Mouse (Mus musculus) retina, postnatal 7 days (tissue): ENCODE data around the gene Atg7.
A peak's percentile ranks its signal among the peaks of the same experiment; 100 is the strongest.

Experiments
- DNase-seq: peaks from one replicate; pipeline ENCODE4 v3.0.0-alpha.2; 2012; ENCODE audit warnings: low read depth, low spot score

Gene Atg7

GRCm38 (mm10) chr6:114878841-114879520, 236.1 kb downstream of the Atg7 start:
- no peak for DNase-seq

- DNase-seq = no peak
These were observed 237.9 kb downstream of the Atg7 start for GRCm38 (mm10) chr6:114880798-114881197.

- DNase-seq = no peak
These were observed 239.3 kb downstream of the Atg7 start for GRCm38 (mm10) chr6:114882212-114882611.

DNA sequence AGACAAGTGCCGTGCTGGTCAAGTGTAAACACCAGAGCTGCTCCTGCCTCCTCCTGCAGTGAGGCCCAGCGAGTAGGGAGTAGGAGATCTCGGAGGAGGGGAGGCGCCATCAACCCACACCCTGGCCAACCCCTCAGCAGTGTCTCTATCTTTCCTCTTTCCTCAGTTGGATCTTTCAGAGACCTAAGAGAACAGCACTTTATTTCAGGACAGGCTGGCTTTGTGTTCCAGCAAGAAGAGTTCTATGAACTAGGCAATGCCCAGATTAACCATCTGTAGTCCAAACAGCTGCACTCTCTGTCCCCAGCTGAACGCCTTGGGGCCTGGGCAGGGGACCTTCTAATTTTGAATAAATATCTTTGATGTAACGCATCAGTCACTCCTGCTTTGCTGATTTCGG, 239.8 kb downstream of the Atg7 start:
- DNase-seq = no peak

DNA sequence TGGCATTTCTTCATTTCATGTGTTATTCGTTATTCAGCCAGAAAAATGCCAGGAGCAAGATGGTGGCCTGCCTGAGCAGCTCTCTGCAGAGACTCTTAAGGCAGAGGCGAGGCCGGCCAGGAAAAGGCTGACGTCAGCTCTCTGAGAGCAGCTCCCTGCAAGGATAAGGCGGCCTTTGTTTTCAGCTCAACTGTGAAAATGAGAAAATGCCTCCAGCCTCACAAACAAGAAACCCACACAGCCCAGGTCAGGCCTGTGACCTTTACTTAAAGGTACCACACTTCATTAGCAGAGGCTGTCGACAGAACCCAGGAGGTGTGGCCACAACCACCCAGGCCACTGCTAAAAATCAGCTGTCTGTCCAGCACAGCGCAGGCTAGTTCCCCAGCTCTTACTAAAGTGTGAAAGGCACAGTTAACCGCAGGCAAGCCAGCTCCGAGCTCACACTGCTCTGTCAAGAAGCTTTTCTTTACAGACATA, 240.4 kb downstream of the Atg7 start:
- DNase-seq = no peak

DNA sequence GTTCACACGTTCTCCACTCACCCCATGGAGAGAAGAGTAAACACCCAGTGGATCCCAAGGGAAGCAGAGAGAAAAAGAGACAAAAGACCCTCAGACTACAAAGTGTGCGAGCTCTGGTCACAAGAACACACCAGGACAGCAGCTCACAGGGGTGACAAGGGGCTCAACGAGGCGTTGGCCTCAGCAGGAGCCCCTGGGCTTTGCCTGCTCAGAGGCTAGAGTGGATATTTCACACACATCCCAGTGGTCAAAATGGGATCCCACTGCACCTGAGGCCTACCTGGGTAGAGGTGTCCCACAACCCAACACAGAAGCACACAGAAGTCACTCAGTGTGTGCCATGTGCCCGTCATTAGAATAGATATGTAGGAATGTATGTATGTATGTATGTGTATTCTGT, 242.2 kb downstream of the Atg7 start:
- no peak for DNase-seq

- no peak for DNase-seq
These were observed 243.1 kb downstream of the Atg7 start for GRCm38 (mm10) chr6:114886012-114886411.

- no peak for DNase-seq
These were observed 243.8 kb downstream of the Atg7 start for GRCm38 (mm10) chr6:114886504-114887361.

DNA sequence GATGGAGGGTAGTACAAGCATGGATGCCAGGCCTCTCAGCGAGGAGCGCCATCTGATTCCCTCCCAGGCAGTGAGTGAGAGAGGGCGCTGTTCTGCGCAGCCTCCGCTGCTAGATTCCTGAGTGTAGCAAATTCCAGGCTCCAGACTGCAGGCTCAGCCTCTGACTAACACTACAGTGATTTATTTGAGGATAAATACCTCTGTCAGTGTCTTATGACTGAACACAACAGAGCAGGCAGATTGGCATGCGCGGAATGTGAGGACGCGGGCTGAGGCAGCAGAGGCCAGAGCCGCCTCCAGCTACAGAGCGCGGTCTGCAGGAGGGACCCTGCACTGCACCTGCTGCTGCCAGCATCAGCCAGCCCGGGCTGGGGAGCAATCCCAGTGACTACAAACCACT, 246.0 kb downstream of the Atg7 start:
- peak; percentile 49 for DNase-seq

- DNase-seq = peak; percentile 54
These were observed 247.1 kb downstream of the Atg7 start for GRCm38 (mm10) chr6:114889971-114890370.

DNA sequence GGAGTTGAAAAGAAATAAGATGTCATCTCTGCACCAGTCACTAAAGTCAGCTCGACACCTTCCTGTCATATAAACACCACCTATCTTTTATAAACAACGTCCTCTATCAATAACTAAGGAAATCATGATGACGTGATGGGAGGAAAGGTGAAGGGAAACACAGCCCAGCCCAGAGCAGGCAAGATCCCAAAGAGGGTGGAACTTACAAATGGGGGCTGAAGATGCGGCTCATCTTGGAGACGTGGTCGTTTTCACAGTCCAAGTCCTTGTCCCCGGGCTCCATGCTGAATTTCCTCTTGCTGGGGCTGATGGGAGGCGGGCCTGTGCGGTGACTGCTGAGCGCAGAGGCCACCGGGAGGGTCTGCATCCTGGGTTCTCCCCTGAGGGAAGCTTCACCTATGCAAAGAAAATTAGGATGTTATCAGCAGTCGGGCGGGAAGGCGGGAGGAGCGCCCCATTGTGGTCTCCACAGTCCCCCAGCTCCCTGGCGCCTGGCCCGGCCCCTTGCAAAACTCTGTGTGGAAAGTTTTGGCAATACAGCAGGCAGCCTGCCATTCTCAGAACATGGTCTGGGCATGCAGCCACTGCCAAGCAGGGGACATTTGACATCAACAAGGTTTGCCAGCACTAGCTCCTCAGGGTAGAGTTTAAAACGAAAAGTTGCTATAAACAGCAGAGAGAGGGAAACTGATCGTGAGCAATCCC, 247.7 kb downstream of the Atg7 start:
- DNase-seq = no peak

GRCm38 (mm10) chr6:114891272-114891671, 248.4 kb downstream of the Atg7 start:
- DNase-seq = no peak

- DNase-seq = no peak
These were observed 248.9 kb downstream of the Atg7 start for GRCm38 (mm10) chr6:114891771-114892170.

DNA sequence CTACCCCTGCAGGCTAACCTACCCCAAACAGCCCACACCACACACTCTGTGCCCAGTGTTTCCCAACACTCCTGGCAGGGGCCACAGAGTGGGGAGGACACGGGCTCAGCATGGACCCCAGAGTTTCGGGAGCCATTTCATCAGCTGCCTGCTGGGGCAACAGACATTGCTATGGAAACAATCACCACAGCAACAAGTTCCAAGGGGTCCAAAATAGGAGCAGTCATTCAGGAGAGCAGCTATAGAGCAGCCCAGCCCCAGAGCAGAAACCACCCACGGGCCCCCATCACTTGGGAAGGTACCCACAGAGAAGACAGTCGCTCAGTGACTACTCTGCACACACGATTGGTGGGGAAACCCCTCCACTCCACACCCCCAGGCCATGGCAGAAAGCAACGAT, 249.5 kb downstream of the Atg7 start:
- no peak for DNase-seq

DNA sequence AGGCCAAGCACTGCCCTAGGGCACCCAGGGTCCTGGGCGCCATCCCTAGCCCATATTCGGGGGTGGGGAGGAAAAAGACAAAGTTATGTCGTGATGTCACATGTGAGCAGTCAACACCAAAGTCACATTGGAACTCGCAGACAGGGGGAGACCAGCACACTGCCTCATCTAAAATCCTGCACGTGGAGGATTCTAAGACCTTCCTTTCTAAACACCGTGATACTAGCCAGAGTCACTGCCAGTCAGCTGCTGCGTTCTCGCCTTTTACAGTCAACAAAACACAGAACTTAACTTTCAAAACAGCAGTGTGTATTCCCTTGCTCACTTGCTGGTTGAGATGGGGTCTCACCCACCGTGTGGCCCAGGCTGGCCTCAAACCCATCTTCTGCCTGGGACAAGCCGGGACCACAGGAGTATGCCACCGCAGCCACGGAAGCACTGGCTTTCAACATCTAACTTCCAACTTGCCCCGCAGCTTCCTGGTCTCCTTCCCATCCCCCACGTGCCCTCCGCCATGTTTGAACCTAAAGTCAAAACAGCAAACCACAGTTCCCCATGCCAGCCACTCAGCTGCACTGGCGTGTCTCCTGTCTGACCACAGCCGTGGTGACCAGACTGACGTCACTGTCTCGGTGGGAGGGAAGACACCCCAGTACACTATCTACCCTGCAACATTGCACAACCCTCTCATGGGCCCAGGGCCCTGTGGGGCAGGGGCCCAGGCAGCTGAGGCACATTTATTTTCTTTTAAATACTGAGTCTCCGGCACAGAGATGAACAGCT, 250.7 kb downstream of the Atg7 start:
- no peak for DNase-seq

- DNase-seq = no peak
These were observed 251.7 kb downstream of the Atg7 start for GRCm38 (mm10) chr6:114894548-114895106.

- DNase-seq = no peak
These were observed 252.3 kb downstream of the Atg7 start for GRCm38 (mm10) chr6:114895191-114895590.

DNA sequence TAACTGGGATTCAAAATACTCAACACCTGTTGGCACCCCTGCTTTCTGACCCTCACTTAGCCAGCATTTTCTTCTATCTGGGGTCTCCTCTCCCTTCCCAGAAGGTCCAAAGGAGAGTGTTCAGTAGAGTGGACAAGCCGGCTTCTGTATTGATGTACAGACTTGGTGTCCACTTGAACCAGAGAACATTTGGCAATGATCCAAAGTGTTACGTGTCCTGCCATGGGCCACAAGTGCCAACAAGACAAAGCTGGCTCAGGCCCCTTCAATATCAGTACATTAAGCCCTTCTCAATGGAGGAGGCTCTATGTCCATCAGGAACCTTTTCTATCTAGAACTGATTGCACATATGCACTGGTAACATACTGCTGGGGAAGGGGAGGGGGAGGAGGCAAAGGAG, 253.4 kb downstream of the Atg7 start:
- no peak for DNase-seq

DNA sequence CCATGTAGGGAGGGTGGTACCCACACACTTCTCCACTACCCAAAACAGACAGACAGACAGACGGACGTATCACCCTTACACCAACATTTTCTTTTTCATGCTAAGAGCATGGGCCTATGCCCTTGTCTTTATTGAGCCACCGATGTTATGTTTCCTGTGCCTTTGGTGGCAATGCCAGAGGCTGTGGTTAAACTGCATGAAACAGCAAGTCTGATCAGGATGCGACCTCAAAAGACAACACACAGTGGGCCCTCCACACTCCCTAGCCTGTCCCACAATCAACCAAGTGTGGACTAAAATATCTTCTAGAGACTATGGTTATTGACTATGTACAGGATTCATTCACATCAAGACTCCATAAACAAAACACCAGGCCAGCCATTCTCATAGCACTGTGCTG, 256.1 kb downstream of the Atg7 start:
- no peak for DNase-seq

GRCm38 (mm10) chr6:114899652-114900051, 256.8 kb downstream of the Atg7 start:
- no peak for DNase-seq

DNA sequence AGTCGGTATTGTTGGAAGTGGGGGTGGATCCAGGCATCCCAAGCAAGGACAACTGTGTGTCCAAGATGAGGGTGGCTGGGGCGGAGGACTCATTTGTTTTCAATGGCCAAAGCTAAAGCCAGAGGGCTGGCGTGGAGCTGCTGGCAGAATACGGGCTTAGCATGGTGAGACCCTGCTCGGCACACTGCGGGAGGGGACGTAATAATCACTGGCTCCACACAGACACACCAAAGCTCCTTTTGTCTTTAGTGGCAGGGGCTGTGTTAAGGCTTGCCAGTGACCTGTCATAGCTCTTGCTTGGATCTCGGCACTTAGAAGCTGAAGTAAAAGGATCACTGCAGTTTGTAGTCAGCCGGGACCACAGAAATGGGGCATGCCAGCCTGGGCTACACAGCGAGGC, 257.3 kb downstream of the Atg7 start:
- no peak for DNase-seq
